Mouse (Mus musculus): ENCODE results near the gene Rbm33.
A peak's percentile ranks its signal among the peaks of the same experiment; 100 is the strongest.

Gene Rbm33

DNA sequence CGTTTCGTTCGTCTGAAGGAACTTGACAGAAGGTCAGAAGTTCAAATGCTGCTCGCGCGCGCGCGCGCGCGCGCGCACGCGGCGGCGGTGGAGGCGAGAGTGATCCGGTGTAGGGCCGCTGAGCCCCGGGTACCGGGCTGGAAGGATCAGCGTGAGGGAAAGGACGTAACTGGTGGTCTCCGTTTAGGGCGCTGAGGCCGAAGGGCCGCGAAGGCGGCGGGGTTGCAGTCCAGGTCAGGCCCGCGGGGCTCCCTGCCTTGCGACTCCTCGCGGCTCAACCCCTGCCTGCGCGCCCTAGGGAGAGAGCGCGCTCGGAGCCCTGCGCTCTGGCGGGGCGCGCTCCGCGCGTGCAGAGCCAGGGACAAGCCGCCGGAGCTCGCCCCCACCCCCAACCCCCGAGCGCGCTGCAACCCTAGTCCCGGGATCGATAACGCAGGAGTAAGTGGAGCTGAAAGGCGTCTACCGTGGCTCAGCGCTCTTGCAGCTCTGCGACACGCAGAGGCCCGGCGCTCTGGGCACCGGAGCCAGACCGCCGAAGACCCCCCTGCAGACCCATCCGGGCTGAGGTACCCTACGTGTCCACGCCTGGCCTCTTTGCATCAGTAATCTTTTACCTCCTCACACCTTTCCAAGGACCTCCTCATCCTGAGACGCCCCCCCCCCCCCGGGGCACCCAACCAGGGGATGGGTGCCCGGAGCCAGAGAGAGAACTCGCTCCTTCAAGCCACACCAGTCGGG, 147.6 kb downstream of the Rbm33 start:
- peak; percentile 74 for DNase-seq

DNA sequence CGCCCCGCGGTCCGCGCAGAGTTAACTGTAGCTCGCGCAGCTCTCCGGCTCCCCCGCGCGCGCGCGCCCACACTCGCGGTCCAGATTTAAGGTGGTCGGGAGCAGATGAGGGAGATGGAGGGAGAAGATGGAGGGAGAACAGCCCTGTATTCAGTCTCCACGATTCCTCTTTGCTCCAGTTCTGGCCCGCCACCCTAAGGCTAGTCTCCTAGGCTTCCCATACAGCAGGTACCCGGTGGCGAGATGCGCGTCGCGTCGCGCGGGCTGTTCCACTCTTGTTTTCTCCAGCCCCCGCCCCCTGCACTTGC, 148.1 kb downstream of the Rbm33 start:
- peak; percentile 82 for DNase-seq

DNA sequence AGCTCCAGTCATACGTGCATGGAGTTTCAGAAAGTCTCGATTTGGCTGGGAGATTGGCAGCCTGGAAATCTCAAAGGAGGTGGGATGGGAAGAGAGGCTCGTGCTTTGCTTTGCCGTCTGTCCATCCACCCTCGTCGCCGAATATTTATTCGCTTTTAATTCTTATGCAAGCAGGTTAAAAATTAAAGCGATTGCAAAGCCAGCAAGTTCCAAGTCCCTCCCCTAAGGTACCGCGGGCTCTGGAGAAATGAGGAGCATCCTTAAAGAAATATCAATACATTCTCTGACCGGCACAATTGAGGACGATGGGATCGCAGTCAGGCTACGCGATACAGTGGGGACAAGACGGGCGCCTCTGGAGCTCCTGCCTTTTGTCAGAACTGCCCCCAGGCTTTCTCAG, 148.6 kb downstream of the Rbm33 start:
- DNase-seq: peak; percentile 37

DNA sequence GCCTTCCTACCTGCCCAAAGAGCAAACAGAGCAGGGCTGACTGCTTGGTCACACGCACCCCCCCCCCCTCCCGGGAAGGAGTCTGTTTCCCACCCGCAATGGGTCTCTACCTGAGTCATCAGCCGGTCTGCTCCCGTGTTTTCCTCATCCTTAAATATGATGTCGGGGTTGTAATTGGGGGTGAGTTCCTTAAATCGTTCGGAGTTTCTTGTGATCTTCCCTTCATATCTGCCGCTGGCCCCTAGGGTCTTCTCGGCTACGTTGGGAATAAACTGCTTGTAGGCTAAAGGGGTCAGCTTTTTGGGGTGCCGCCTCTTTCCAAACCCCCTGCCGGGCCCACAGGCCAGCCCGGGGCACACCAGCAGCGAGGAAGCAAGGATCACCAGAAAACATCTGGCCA, 149.4 kb downstream of the Rbm33 start:
- peak; percentile 68 for DNase-seq

DNA sequence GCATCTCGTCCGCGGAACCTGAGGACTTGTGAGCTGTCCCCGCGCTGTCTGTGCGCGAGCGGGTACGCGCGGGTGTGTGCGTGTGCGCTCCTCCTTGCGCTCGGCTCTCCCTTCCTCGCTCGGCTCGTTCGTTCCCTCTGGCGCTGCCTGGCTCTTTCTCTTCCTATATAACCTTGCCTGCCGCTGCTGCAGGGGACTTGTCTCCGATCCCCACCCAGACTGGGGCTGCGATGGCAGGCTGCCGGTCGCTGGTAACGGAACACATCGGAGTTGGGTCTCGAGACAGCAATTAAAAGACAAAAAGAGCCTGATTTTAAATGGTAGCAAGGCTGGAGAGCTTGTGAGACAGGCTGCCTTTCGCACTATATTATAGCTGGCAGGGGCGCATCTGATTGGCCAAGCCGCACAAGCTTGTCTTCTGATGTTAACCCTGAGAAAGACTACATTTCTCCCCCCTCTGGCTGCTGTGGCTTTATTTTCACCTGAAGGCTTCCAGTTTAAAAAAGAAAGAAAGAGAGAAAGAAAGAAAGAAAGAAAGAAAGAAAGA, 149.9 kb downstream of the Rbm33 start, which contains the start of gene Shh:
TSS of gene Shh (minus strand) at position 497 of the 547 bp plus-strand sequence.
- peak; percentile 60 for DNase-seq
